Comparison of ENCODE assay signal across 17 mouse cellular contexts in the genomic region with DNA sequence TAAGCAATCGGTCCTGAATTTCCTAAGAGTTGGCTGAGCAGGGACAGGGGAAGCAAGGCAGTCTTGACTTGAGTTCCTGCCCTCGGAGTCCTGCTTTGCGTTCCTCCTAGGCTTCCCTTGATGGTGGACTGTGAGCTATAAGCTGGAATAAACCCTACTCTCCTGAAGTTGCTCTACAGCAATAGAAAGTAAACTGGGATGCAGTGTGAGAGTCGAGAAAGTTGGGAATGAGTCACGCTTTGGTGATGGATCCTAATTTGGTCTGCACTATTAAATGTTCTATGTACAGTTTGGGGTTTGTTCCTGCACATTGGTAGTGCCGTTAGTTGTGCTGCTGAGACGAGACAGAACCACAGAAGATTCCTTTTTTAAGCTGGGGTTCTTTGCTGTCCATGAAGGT.
"Had no signal": no experiment of that assay in that cellular context is flagged by ENCODE, and none has a peak within 500 bp of the region (broad histone marks: within the 10 kb centered on the region; RNA-seq: fewer than 3 reads in every experiment).

No protein-coding gene starts in this region.

- DNase-seq: gastrocnemius, adult 2 months; gastrocnemius, postnatal 10 days; gastrocnemius, postnatal 25 days; heart, adult 18-20 months; heart, postnatal 14 days; heart, postnatal 36 days; kidney, adult 11 months; kidney, adult 2 months; kidney, adult 9 months; kidney, postnatal 14 days; kidney, postnatal 36 days; layer of hippocampus, adult 9-11 months; layer of hippocampus, postnatal 36 days; left cerebral cortex, postnatal 4 days had no signal

- ATAC-seq: hindbrain, postnatal 0 days; intestine, embryonic 16.5 days; liver, embryonic 12.5 days had no signal
